Mouse (Mus musculus) liver, adult 2 months (tissue): ENCODE data around the gene Isl1. TPM values are rescaled to one million over a fixed set of nuclear protein-coding genes. Genes with fewer than 3 reads are reported as not detected.

Source experiments
- DNase-seq: peaks from one replicate; pipeline ENCODE4 v3.0.0-alpha.2; 2011; ENCODE audit warnings: low read depth, low spot score; ENCODE audit errors: extremely low read depth
- H3K27ac ChIP-seq: fragments of 200-500 bp; replicated peaks from 2 replicates; pipeline ENCODE4 v1.5.1; 2012; ENCODE audit warnings: low read depth, mild to moderate bottlenecking, control low read depth, inconsistent platforms, low read length; ENCODE audit not compliant: insufficient read depth
- H3K27me3 ChIP-seq: fragments of 200-500 bp; 2 replicates; pipeline ENCODE4 v1.6.1; 2012; ENCODE audit warnings: mild to moderate bottlenecking, moderate library complexity, low read length, inconsistent platforms; ENCODE audit not compliant: control insufficient read depth, insufficient read depth
- H3K36me3 ChIP-seq: fragments of 200-500 bp; 2 replicates; pipeline ENCODE4 v1.6.1; 2012; ENCODE audit warnings: low read length, inconsistent platforms; ENCODE audit not compliant: control insufficient read depth, insufficient read depth
- H3K4me1 ChIP-seq: fragments of 200-500 bp; 2 replicates; pipeline ENCODE4 v1.6.1; 2011; ENCODE audit warnings: low read length; ENCODE audit not compliant: control insufficient read depth, insufficient read depth
- H3K4me3 ChIP-seq: fragments of 200-500 bp; 2 replicates; pipeline ENCODE4 v1.5.1; 2011; ENCODE audit warnings: low read depth, mild to moderate bottlenecking, control low read depth, low read length, moderate library complexity; ENCODE audit not compliant: insufficient read depth
- H3K79me2 ChIP-seq: fragments of 200-500 bp; 2 replicates; pipeline ENCODE4 v1.6.1; 2012; ENCODE audit warnings: inconsistent platforms, mild to moderate bottlenecking, low read length, moderate library complexity; ENCODE audit not compliant: control insufficient read depth, insufficient read depth
- H3K9ac ChIP-seq: fragments of 200-500 bp; 2 replicates; pipeline ENCODE4 v1.6.1; 2012; ENCODE audit warnings: low read depth, mild to moderate bottlenecking, control low read depth, inconsistent platforms, low read length
- CTCF ChIP-seq: fragments of 200-500 bp; IDR thresholded peaks from 2 replicates; pipeline ENCODE4 v1.5.1; 2011; ENCODE audit warnings: low read depth, low read length, control low read depth
- POLR2A ChIP-seq: fragments of 200-500 bp; IDR thresholded peaks from 2 replicates; pipeline ENCODE4 v1.6.1; 2011; ENCODE audit warnings: low read length, control low read depth; ENCODE audit not compliant: insufficient read depth; ENCODE audit errors: extremely low read depth
- WGBS: fragments of 180-500 bp; shearing (Covaris S2); methylation state at CpG from one replicate; pipeline ENCODE4 v1.1.7; 2018; 5-methylcytosine and 5-hydroxymethylcytosine counted together
- polyA plus RNA-seq: library from polyadenylated mRNA; depleted of rRNA; stranded (reverse); fragments of >200 nt; gene quantifications from 2 replicates; pipeline ENCODE4 v1.2.3, GENCODE M21; 2012
- total RNA-seq: library from RNA; depleted of rRNA; stranded (reverse); fragments of >200 nt; gene quantifications from 2 replicates; pipeline ENCODE4 v1.2.3, GENCODE M21; 2014

The Isl1 gene
- total and polyA plus RNA-seq, 2 experiments = not detected

DNA sequence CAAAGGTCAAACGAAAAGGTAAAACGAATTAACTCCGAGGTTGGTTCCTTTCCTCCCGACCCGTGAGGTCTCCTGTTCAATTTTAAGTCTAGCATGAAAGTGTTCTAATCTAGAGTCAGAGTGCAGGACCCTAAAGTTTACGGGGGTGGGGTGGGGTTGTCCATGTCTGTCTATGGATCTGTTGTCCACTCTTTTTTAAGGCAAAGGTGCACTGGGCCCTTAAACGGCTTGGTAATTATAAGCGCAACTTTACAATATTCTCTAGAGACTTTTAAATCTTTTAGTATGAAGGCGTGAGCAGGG is 925 bp upstream of the Isl1 start:
- Histone ChIP-seq H3K27ac (no peak overlapping the region), H3K27me3 (peaks cover 12% of the 10 kb centered on the region), H3K4me3 (no peak overlapping the region), H3K4me1 (no peaks in the 10 kb centered on the region), H3K9ac (no peak overlapping the region), H3K36me3 (no peaks in the 10 kb centered on the region), H3K79me2 (no peaks in the 10 kb centered on the region)
- DNase-seq = no peak
- TF ChIP-seq CTCF (no peak), POLR2A (no peak)
- WGBS = 3% methylated on average over 9 of the region's 9 CpGs

DNA sequence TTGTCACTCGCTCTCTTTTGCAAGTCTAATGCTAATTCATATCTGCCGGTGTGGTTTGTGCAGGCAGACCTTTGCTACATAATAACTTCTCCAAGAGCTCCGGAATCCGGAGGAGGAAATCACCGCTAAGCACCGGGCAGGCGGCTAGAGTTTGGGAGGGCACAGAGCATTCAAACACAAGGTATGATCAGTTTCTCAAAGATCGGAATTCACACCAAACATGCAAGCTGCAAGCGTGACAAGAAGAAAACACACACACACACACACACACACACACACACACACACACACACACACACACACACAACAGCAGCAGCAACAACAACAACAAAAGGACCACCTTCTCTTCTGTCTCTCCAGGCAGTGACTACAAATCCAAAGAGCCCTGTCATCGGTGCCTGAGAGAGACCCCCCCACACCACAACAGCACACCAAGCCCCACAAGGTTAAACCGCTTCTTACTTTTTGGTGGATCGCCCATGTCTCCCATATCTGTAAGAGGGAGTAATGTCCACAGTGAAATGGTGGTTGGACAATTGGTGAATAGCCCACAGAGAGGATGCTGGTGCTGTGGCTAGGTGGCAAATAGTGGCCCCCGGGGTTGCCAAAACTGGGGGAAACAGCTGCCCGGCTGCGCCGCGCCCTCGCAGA is 431 bp downstream of the Isl1 start:
- DNase-seq = no peak
- Histone ChIP-seq H3K9ac (no peak overlapping the region), H3K27ac (no peak overlapping the region), H3K4me1 (no peaks in the 10 kb centered on the region), H3K4me3 (no peak overlapping the region), H3K79me2 (no peaks in the 10 kb centered on the region), H3K27me3 (peaks cover 17% of the 10 kb centered on the region), H3K36me3 (no peaks in the 10 kb centered on the region)
- TF ChIP-seq POLR2A (no peak), CTCF (no peak)
- WGBS = 2% methylated on average over 18 of the region's 18 CpGs

DNA sequence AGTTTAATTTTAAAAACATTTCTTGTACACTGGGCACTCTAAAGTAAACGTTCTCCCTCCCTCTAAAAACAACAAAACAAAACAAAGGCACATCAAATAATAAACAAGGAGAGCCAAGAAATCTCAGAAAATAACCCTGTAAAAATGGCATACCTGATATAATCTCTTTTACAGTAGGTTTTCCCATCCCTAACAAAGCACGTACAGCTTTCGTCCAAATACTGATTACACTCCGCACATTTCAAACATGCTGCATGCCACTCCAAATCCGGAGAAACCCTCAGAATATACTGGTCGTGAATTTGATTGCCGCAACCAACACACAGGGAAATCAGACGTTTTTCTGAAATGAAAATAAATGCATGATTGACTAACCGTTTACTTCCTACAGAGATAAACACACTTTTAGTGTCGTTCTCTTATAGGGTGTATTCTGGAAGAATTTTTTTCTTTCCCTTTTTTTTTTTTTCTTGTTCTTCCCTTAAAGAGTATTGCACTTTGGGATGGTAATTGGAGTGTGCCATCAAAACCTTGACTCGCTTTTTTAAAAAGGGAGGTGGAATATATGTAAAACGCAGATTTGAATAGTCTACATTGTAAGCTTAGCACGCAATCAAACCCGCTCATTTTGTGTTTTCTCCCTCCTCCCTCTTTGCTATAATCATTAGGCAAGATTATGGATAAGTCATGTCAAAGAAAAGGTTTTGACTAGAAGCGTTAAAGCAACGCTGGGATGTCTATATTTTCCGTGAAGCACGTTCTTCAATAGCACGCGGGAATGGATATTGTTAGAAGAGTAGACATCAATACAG is 1.2 kb downstream of the Isl1 start:
- H3K27me3 ChIP-seq = peaks cover 18% of the 10 kb centered on the region
- H3K36me3 ChIP-seq = no peaks in the 10 kb centered on the region
- no peak overlapping the region for H3K4me3 ChIP-seq
- no peak overlapping the region for H3K9ac ChIP-seq
- WGBS = 5% methylated on average over 20 of the region's 20 CpGs
- no peaks in the 10 kb centered on the region for H3K79me2 ChIP-seq
- no peaks in the 10 kb centered on the region for H3K4me1 ChIP-seq
- DNase-seq = no peak
- no peak for TF ChIP-seq POLR2A
- TF ChIP-seq CTCF = no peak
- H3K27ac ChIP-seq = no peak overlapping the region

DNA sequence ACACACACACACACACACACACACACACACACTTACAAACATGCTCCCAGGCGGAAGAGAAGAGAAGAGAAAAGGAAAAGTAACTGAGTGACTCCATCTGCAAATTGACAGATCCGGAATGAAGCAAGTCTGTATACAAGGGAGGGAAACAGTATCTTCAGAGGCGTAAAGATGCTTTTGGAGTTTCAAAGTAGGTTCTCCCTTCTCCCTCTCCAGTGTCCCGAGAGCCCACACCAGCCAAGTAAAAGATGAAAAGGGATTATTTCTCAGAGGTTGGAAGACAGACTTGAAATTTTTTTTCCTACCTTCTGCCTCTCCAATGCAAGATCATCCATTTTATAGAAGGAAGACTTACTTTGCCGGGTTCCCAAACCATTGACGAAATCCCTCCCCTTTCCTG is 2.9 kb downstream of the Isl1 start:
- Histone ChIP-seq H3K9ac (no peak overlapping the region), H3K79me2 (no peaks in the 10 kb centered on the region), H3K27ac (no peak overlapping the region), H3K4me1 (no peaks in the 10 kb centered on the region), H3K27me3 (peaks cover 27% of the 10 kb centered on the region), H3K36me3 (no peaks in the 10 kb centered on the region), H3K4me3 (no peak overlapping the region)
- DNase-seq = no peak
- no peak for TF ChIP-seq CTCF
- TF ChIP-seq POLR2A = no peak
- WGBS = 17% methylated on average over 6 of the region's 6 CpGs

DNA sequence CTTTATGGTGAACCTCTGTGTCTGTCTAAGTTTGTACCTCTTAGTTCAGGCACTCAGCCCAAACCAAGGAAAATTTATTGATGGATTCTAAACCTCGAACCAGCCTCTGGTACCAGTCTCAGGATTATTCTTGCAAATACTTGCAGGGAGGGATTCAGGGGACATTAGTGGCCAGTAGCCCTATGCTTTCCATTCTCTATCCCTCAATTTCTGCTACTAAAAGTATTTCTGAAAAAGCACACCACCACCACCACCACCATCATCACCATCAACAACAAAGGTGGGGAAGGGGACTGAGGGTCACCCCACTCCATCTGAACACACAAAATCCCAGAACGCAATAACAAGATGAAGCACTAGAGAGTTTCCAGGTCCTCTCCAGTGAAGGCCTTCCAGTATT is 3.8 kb downstream of the Isl1 start:
- DNase-seq = no peak
- Histone ChIP-seq H3K4me3 (no peak overlapping the region), H3K79me2 (no peaks in the 10 kb centered on the region), H3K9ac (no peak overlapping the region), H3K27ac (no peak overlapping the region), H3K4me1 (no peaks in the 10 kb centered on the region), H3K36me3 (no peaks in the 10 kb centered on the region), H3K27me3 (peaks cover 27% of the 10 kb centered on the region)
- no peak for TF ChIP-seq POLR2A
- no peak for TF ChIP-seq CTCF
- 41% methylated on average over 2 of the region's 2 CpGs for WGBS
